8 mouse cellular contexts compared by ENCODE assay signal in genomic region chr7:80995266-80996146, GRCm38 (mm10). TPM values are rescaled to one million over a fixed set of nuclear protein-coding genes. Genes with fewer than 3 reads are reported as not detected.
DNase-seq lines count a peak whose midpoint lies in the region; ATAC-seq and TF ChIP-seq lines count a peak whose summit lies in the region.

No protein-coding gene starts in this region.

- H3K27ac ChIP-seq in heart, embryonic 10.5 days, result peak overlapping the region; percentile 36
- H3K27ac ChIP-seq in bone marrow, adult 2 months (ENCODE audit: control insufficient read depth, insufficient read depth, low read depth, low read length, poor library complexity), result peak overlapping the region; percentile 64; the same call in 1 of the 2 replicates
- no peak overlapping the region for H3K27ac ChIP-seq in intestine, embryonic 14.5 days (ENCODE audit: low read depth)
- no peak overlapping the region for H3K27ac ChIP-seq in midbrain, embryonic 14.5 days (replicated peaks; ENCODE audit: low read depth, low read length)

- intact Hi-C loops in heart, postnatal 36 days (cut with DNase I), result no loop called here

- H3K4me3 ChIP-seq in heart, embryonic 10.5 days, result peak overlapping the region; percentile 96
- H3K4me3 ChIP-seq in bone marrow, adult 2 months (replicated peaks; ENCODE audit: control insufficient read depth, low read depth, low read length), result peak overlapping the region; percentile 18
- H3K4me3 ChIP-seq in intestine, embryonic 14.5 days (ENCODE audit: low read depth, low read length), result peak overlapping the region; percentile 88; the same call in 1 of the 2 replicates
- no peak overlapping the region for H3K4me3 ChIP-seq in midbrain, embryonic 14.5 days (replicated peaks; ENCODE audit: low read depth, low read length)

- TF ChIP-seq POLR2A in bone marrow, adult 2 months (IDR thresholded peaks at IDR 0.05; ENCODE audit: borderline replicate concordance, control insufficient read depth, low read depth, low read length), result no peak

- no peak overlapping the region for H3K9ac ChIP-seq in intestine, embryonic 14.5 days (ENCODE audit: low read length)
- no peak overlapping the region for H3K9ac ChIP-seq in midbrain, embryonic 14.5 days (replicated peaks; ENCODE audit: low read length)

- peak overlapping the region; percentile 63 for H3K4me2 ChIP-seq in intestine, embryonic 14.5 days (ENCODE audit: low read length)
- H3K4me2 ChIP-seq in midbrain, embryonic 14.5 days (ENCODE audit: low read length), result peak overlapping the region; percentile 89; the same call in 1 of the 2 replicates

- H3K27me3 ChIP-seq in heart, embryonic 10.5 days (ENCODE audit: insufficient read depth, poor library complexity, severe bottlenecking), result no peaks in the 10 kb centered on the region
- H3K27me3 ChIP-seq in intestine, embryonic 14.5 days (replicated peaks; ENCODE audit: control insufficient read depth, insufficient read depth, low read length), result no peaks in the 10 kb centered on the region
- no peaks in the 10 kb centered on the region for H3K27me3 ChIP-seq in midbrain, embryonic 14.5 days (ENCODE audit: control insufficient read depth, insufficient read depth, low read length)

- no peak for TF ChIP-seq CTCF in bone marrow, adult 2 months (IDR thresholded peaks at IDR 0.05; ENCODE audit: control insufficient read depth, insufficient read depth, low read length)

- H3K9me3 ChIP-seq in heart, embryonic 10.5 days, result no peaks in the 10 kb centered on the region
- no peaks in the 10 kb centered on the region for H3K9me3 ChIP-seq in intestine, embryonic 14.5 days (ENCODE audit: control insufficient read depth, low read length)
- H3K9me3 ChIP-seq in midbrain, embryonic 14.5 days (ENCODE audit: control insufficient read depth, low read length), result no peaks in the 10 kb centered on the region

- no peak for ATAC-seq in intestine, embryonic 14.5 days (replicated peaks; ENCODE audit: low FRiP score, low TSS enrichment, low read depth)
- ATAC-seq in midbrain, embryonic 14.5 days (ENCODE audit: low FRiP score, low TSS enrichment), result no peak

- WGBS in heart, embryonic 10.5 days, result 45% methylated on average over 3 of the region's 3 CpGs
- WGBS in bone marrow, adult 2 months, result 3% methylated on average over 3 of the region's 3 CpGs
- 42% methylated on average over 3 of the region's 3 CpGs for WGBS in intestine, embryonic 14.5 days
- WGBS in midbrain, embryonic 14.5 days, result 67% methylated on average over 3 of the region's 3 CpGs

- H3K4me1 ChIP-seq in heart, embryonic 10.5 days, result peaks cover 33% of the 10 kb centered on the region
- no peaks in the 10 kb centered on the region; the same call in 1 of the 2 replicates for H3K4me1 ChIP-seq in bone marrow, adult 2 months (ENCODE audit: control insufficient read depth, insufficient read depth, low read length)
- H3K4me1 ChIP-seq in intestine, embryonic 14.5 days (replicated peaks; ENCODE audit: control insufficient read depth, insufficient read depth, low read length), result peaks cover 24% of the 10 kb centered on the region
- peaks cover 27% of the 10 kb centered on the region for H3K4me1 ChIP-seq in midbrain, embryonic 14.5 days (ENCODE audit: control insufficient read depth, insufficient read depth, low read length)

- H3K36me3 ChIP-seq in heart, embryonic 10.5 days, result 0 out of 2 replicates have a peak, but pooled peaks cover 3% of the 10 kb centered on the region
- H3K36me3 ChIP-seq in intestine, embryonic 14.5 days (ENCODE audit: control insufficient read depth, insufficient read depth, low read length), result no peaks in the 10 kb centered on the region
- no peaks in the 10 kb centered on the region for H3K36me3 ChIP-seq in midbrain, embryonic 14.5 days (ENCODE audit: control insufficient read depth, insufficient read depth, low read length)

- no peak for DNase-seq in heart, embryonic 10.5 days (ENCODE audit: low spot score)
- DNase-seq in heart, postnatal 36 days, result no peak
- no peak for DNase-seq in intestine, embryonic 14.5 days (ENCODE audit: low spot score)
- DNase-seq in midbrain, embryonic 14.5 days, result no peak
- DNase-seq in left cerebral cortex, adult 18-20 months (ENCODE audit: low spot score in 2 of 2), result no peak
- DNase-seq in right cerebral cortex, postnatal 36 days (ENCODE audit: low spot score in 2 of 2), result no peak
- DNase-seq in embryo, embryonic 9.5 days (ENCODE audit: extremely low spot score), result no peak

RNA-seq across cellular contexts. Expression of gene Zfp592, which starts 2.0 kb away (rescaled TPM):
- 14.8 and 15.1 TPM in 2 replicates for polyA plus RNA-seq in heart, embryonic 10.5 days (2016; fragmentation: Nextera tagmentation; extraction: Ambion mirVana)
- 10 to 100 TPM; 14.3 to 16.4 TPM for total RNA-seq in heart, postnatal 36 days (2021)
- 13.7 and 24.7 TPM in 2 replicates for polyA plus RNA-seq in bone marrow, adult 2 months (2011; ENCODE audit: insufficient read depth, insufficient read length, low replicate concordance, missing spikeins)
- polyA plus RNA-seq in intestine, embryonic 14.5 days (2014; fragmentation: Nextera tagmentation; extraction: Ambion mirVana), result 14.7 and 16.3 TPM in 2 replicates
- 8.5 and 10.2 TPM in 2 replicates for polyA plus RNA-seq in midbrain, embryonic 14.5 days (2014; fragmentation: Nextera tagmentation; extraction: Ambion mirVana)
- total RNA-seq in left cerebral cortex, adult 18-20 months (2021), result 10 to 100 TPM; 19.3 to 20.0 TPM

RNA-seq across cellular contexts. Expression of gene Sec11a, which starts 47.9 kb away (rescaled TPM):
- polyA plus RNA-seq in heart, embryonic 10.5 days (2016; fragmentation: Nextera tagmentation; extraction: Ambion mirVana), result 167 and 206 TPM in 2 replicates
- total RNA-seq in heart, postnatal 36 days (2021), result 10 to 100 TPM; 51.2 to 52.2 TPM
- polyA plus RNA-seq in bone marrow, adult 2 months (2011; ENCODE audit: insufficient read depth, insufficient read length, low replicate concordance, missing spikeins), result 44.5 and 47.9 TPM in 2 replicates
- 218 and 221 TPM in 2 replicates for polyA plus RNA-seq in intestine, embryonic 14.5 days (2014; fragmentation: Nextera tagmentation; extraction: Ambion mirVana)
- polyA plus RNA-seq in midbrain, embryonic 14.5 days (2014; fragmentation: Nextera tagmentation; extraction: Ambion mirVana), result 140 and 147 TPM in 2 replicates
- total RNA-seq in left cerebral cortex, adult 18-20 months (2021), result 10 to 100 TPM; 46.4 to 51.0 TPM

Comparison
In these comparisons a context has a peak if more than half of its experiments do, and no peak if none do; other contexts are left out.
1. H3K27ac ChIP-seq: peak in heart, embryonic 10.5 days (single experiment) and bone marrow, adult 2 months (single experiment); none in intestine, embryonic 14.5 days (single experiment) and midbrain, embryonic 14.5 days (single experiment).